Mouse (Mus musculus): ENCODE results near the gene Fam126b.
"Not testable (repeated sequence)": the region's sequence is repeated elsewhere in the genome, so short reads cannot be mapped to it uniquely, and the experiment has no call there.

Fam126b gene

GRCm38 (mm10) chr1:58568456-58569130 lies 17.5 kb downstream of the Fam126b start:
- no peak for DNase-seq

GRCm38 (mm10) chr1:58566621-58567020 lies 19.5 kb downstream of the Fam126b start:
- DNase-seq: peak; percentile 18 to 73

GRCm38 (mm10) chr1:58564981-58565380 lies 21.1 kb downstream of the Fam126b start:
- DNase-seq: peak; percentile 15 to 51

GRCm38 (mm10) chr1:58562455-58562854 lies 23.7 kb downstream of the Fam126b start:
- peak in 1 of 2 experiments; percentile 73 for DNase-seq

- DNase-seq: not testable (repeated sequence)
These were observed 25.8 kb downstream of the Fam126b start for GRCm38 (mm10) chr1:58560370-58560769.

- no peak for DNase-seq
These were observed 44.7 kb downstream of the Fam126b start for GRCm38 (mm10) chr1:58541386-58541785.

- DNase-seq: no peak
These were observed 78.9 kb downstream of the Fam126b start for GRCm38 (mm10) chr1:58507249-58507648.

GRCm38 (mm10) chr1:58504577-58505254 lies 81.4 kb downstream of the Fam126b start, which contains the start of gene Orc2:
Orc2 (minus strand) TSS chr1:58505109.
- DNase-seq: peak; percentile 91 to 92

GRCm38 (mm10) chr1:58503793-58504370 lies 82.2 kb downstream of the Fam126b start:
- no peak for DNase-seq

GRCm38 (mm10) chr1:58503134-58503533 lies 83.0 kb downstream of the Fam126b start:
- no peak for DNase-seq

- no peak for DNase-seq
These were observed 87.4 kb downstream of the Fam126b start for GRCm38 (mm10) chr1:58498758-58499157.

GRCm38 (mm10) chr1:58497678-58498077 lies 88.4 kb downstream of the Fam126b start:
- no peak for DNase-seq

GRCm38 (mm10) chr1:58495603-58496002 lies 90.5 kb downstream of the Fam126b start:
- DNase-seq: no peak

- DNase-seq: no peak
These were observed 103.5 kb downstream of the Fam126b start for GRCm38 (mm10) chr1:58482647-58483046.

GRCm38 (mm10) chr1:58475662-58476061 lies 110.5 kb downstream of the Fam126b start:
- no peak for DNase-seq

Measured in kidney, adult 8-10 months (tissue).